Comparison of ENCODE assay signal across 1 mouse cellular context in the genomic region with DNA sequence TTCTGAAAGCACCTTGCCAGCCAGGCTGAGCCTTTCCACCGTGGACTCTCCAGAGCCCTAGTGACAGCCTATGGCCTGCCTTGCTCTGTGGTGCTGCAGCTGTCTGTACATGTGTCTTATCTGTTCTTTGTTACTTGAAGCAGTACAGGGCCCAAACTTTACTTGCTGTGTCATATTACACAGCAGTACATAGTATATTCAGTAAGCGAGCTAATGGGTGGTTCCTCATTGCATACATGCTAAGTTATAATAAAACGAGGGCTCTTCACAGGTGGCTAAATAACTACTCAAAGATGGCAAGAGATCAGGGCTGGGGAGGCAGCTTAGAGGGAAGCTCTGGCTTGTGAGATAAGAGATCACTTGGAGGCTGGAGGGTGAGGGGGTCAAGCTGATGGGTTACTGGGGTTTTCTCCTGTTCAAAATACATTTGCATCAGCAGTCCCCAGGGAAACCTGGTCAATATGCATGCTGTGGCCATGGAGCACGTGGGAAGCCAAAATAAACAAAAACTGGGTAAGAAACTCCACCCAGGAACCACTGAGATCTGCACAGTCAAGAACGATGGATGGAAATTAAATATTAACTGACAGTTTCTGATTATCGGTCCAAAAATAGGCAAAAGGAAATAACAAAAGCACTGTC.
TF ChIP-seq lines count a peak whose summit lies in the region.

No protein-coding gene starts in this region.

TF ChIP-seq in MEL, 35 proteins besides CTCF, POLR2A, EP300 and RAD21 (continued from another document):
- TF ChIP-seq NELFE (IDR thresholded peaks at IDR 0.05; ENCODE audit: low read depth, low read length) (no peak), MXI1 (IDR thresholded peaks at IDR 0.05; ENCODE audit: low read depth, low read length) (peak; percentile 79), RCOR1 (IDR thresholded peaks at IDR 0.05; ENCODE audit: low read depth, low read length) (peak; percentile 69), POLR2AphosphoS5 (IDR thresholded peaks at IDR 0.05; ENCODE audit: borderline replicate concordance, low read depth, low read length) (no peak), CHD2 (IDR thresholded peaks at IDR 0.05; ENCODE audit: low read length) (no peak), SIN3A (IDR thresholded peaks at IDR 0.05; ENCODE audit: low read length) (peak; percentile 86), KAT2A (conservative IDR thresholded peaks at IDR 0.05; ENCODE audit: low read depth, low read length) (no peak), POLR2AphosphoS2 (IDR thresholded peaks at IDR 0.05; ENCODE audit: low read length) (no peak), TAL1 (IDR thresholded peaks at IDR 0.05; ENCODE audit: low read length) (peak; percentile 53), ZC3H11A (IDR thresholded peaks at IDR 0.05; ENCODE audit: low read depth, low read length) (no peak), ZNF384 (IDR thresholded peaks at IDR 0.05; ENCODE audit: low read depth, low read length) (no peak), UBTF (IDR thresholded peaks at IDR 0.05; ENCODE audit: borderline replicate concordance, insufficient read depth, low read depth, low read length) (no peak), SMC3 (IDR thresholded peaks at IDR 0.05; ENCODE audit: low read depth, low read length) (peak; percentile 18)
